Mouse (Mus musculus): ENCODE data around the gene Scn8a.

The Scn8a gene

GRCm38 (mm10) chr15:101051869-101052268 is 182.2 kb downstream of the Scn8a start:
- Histone ChIP-seq H3K27me3 (ENCODE audit: insufficient read depth, low read length) (peaks cover 92% of the 10 kb centered on the region), H3K36me3 (ENCODE audit: insufficient read depth, low read length) (no peaks in the 10 kb centered on the region), H3K9me3 (ENCODE audit: low read length) (peaks cover 5% of the 10 kb centered on the region), H3K4me1 (replicated peaks; ENCODE audit: low read depth, low read length) (peaks cover 24% of the 10 kb centered on the region), H3K4me3 (replicated peaks; ENCODE audit: low read length) (no peak overlapping the region)
- no peak for TF ChIP-seq POU5F1 (IDR thresholded peaks at IDR 0.05; ENCODE audit: borderline replicate concordance, low read length)
- TF ChIP-seq NANOG (IDR thresholded peaks at IDR 0.05; ENCODE audit: borderline replicate concordance, low read length) = no peak
- TF ChIP-seq CTCF (conservative IDR thresholded peaks at IDR 0.05; ENCODE audit: low read length) = no peak

- H3K36me3 ChIP-seq (ENCODE audit: insufficient read depth, low read length) = no peaks in the 10 kb centered on the region
- peaks cover 92% of the 10 kb centered on the region for H3K27me3 ChIP-seq (ENCODE audit: insufficient read depth, low read length)
- TF ChIP-seq POU5F1 (IDR thresholded peaks at IDR 0.05; ENCODE audit: borderline replicate concordance, low read length) = no peak
- no peak for TF ChIP-seq CTCF (conservative IDR thresholded peaks at IDR 0.05; ENCODE audit: low read length)
- no peak for TF ChIP-seq NANOG (IDR thresholded peaks at IDR 0.05; ENCODE audit: borderline replicate concordance, low read length)
- H3K9me3 ChIP-seq (ENCODE audit: low read length) = peaks cover 5% of the 10 kb centered on the region
- peaks cover 21% of the 10 kb centered on the region for H3K4me1 ChIP-seq (replicated peaks; ENCODE audit: low read depth, low read length)
- peak overlapping the region; percentile 76 for H3K4me3 ChIP-seq (replicated peaks; ENCODE audit: low read length)
These were observed 183.2 kb downstream of the Scn8a start for GRCm38 (mm10) chr15:101052560-101053501.

GRCm38 (mm10) chr15:101053832-101054459 is 184.3 kb downstream of the Scn8a start:
- TF ChIP-seq POU5F1 (IDR thresholded peaks at IDR 0.05; ENCODE audit: borderline replicate concordance, low read length) (no peak), NANOG (IDR thresholded peaks at IDR 0.05; ENCODE audit: borderline replicate concordance, low read length) (no peak), CTCF (conservative IDR thresholded peaks at IDR 0.05; ENCODE audit: low read length) (no peak)
- Histone ChIP-seq H3K9me3 (ENCODE audit: low read length) (peaks cover 5% of the 10 kb centered on the region), H3K36me3 (ENCODE audit: insufficient read depth, low read length) (no peaks in the 10 kb centered on the region), H3K4me1 (replicated peaks; ENCODE audit: low read depth, low read length) (peaks cover 11% of the 10 kb centered on the region), H3K4me3 (replicated peaks; ENCODE audit: low read length) (peak overlapping the region; percentile 76), H3K27me3 (ENCODE audit: insufficient read depth, low read length) (peaks cover 88% of the 10 kb centered on the region)

GRCm38 (mm10) chr15:101054541-101054940 is 184.9 kb downstream of the Scn8a start:
- H3K9me3 ChIP-seq (ENCODE audit: low read length) = peaks cover 5% of the 10 kb centered on the region
- no peaks in the 10 kb centered on the region for H3K36me3 ChIP-seq (ENCODE audit: insufficient read depth, low read length)
- no peak for TF ChIP-seq NANOG (IDR thresholded peaks at IDR 0.05; ENCODE audit: borderline replicate concordance, low read length)
- TF ChIP-seq CTCF (conservative IDR thresholded peaks at IDR 0.05; ENCODE audit: low read length) = no peak
- TF ChIP-seq POU5F1 (IDR thresholded peaks at IDR 0.05; ENCODE audit: borderline replicate concordance, low read length) = no peak
- H3K27me3 ChIP-seq (ENCODE audit: insufficient read depth, low read length) = peaks cover 82% of the 10 kb centered on the region
- H3K4me3 ChIP-seq (replicated peaks; ENCODE audit: low read length) = 0 out of 2 replicates have a peak overlapping the region, but pooled peaks have one; percentile 76
- peaks cover 15% of the 10 kb centered on the region for H3K4me1 ChIP-seq (replicated peaks; ENCODE audit: low read depth, low read length)

- H3K4me1 ChIP-seq (replicated peaks; ENCODE audit: low read depth, low read length) = peaks cover 25% of the 10 kb centered on the region
- H3K27me3 ChIP-seq (ENCODE audit: insufficient read depth, low read length) = peaks cover 66% of the 10 kb centered on the region
- TF ChIP-seq NANOG (IDR thresholded peaks at IDR 0.05; ENCODE audit: borderline replicate concordance, low read length) = no peak
- peak; percentile 67 for TF ChIP-seq CTCF (conservative IDR thresholded peaks at IDR 0.05; ENCODE audit: low read length)
These were observed 186.6 kb downstream of the Scn8a start for GRCm38 (mm10) chr15:101056225-101056624.

GRCm38 (mm10) chr15:101059570-101060279 is 190.1 kb downstream of the Scn8a start:
- Histone ChIP-seq H3K4me3 (replicated peaks; ENCODE audit: low read length) (no peak overlapping the region), H3K27me3 (ENCODE audit: insufficient read depth, low read length) (peaks cover 50% of the 10 kb centered on the region), H3K36me3 (ENCODE audit: insufficient read depth, low read length) (no peaks in the 10 kb centered on the region), H3K4me1 (replicated peaks; ENCODE audit: low read depth, low read length) (peaks cover 19% of the 10 kb centered on the region), H3K9me3 (ENCODE audit: low read length) (no peaks in the 10 kb centered on the region)
- no peak for TF ChIP-seq POU5F1 (IDR thresholded peaks at IDR 0.05; ENCODE audit: borderline replicate concordance, low read length)
- no peak for TF ChIP-seq NANOG (IDR thresholded peaks at IDR 0.05; ENCODE audit: borderline replicate concordance, low read length)
- TF ChIP-seq CTCF (conservative IDR thresholded peaks at IDR 0.05; ENCODE audit: low read length) = no peak

More at GRCm38 (mm10) chr15:101056225-101056624, 186.6 kb downstream of the Scn8a start:
- Histone ChIP-seq H3K9me3 (ENCODE audit: low read length) (no peaks in the 10 kb centered on the region), H3K36me3 (ENCODE audit: insufficient read depth, low read length) (no peaks in the 10 kb centered on the region), H3K4me3 (replicated peaks; ENCODE audit: low read length) (no peak overlapping the region)

GRCm38 (mm10) chr15:101060280-101060852 is 190.7 kb downstream of the Scn8a start:
- Histone ChIP-seq H3K27me3 (ENCODE audit: insufficient read depth, low read length) (peaks cover 50% of the 10 kb centered on the region), H3K4me1 (replicated peaks; ENCODE audit: low read depth, low read length) (peaks cover 25% of the 10 kb centered on the region), H3K4me3 (replicated peaks; ENCODE audit: low read length) (no peak overlapping the region), H3K9me3 (ENCODE audit: low read length) (no peaks in the 10 kb centered on the region), H3K36me3 (ENCODE audit: insufficient read depth, low read length) (no peaks in the 10 kb centered on the region)
- TF ChIP-seq CTCF (conservative IDR thresholded peaks at IDR 0.05; ENCODE audit: low read length) (no peak), NANOG (IDR thresholded peaks at IDR 0.05; ENCODE audit: borderline replicate concordance, low read length) (no peak), POU5F1 (IDR thresholded peaks at IDR 0.05; ENCODE audit: borderline replicate concordance, low read length) (no peak)
